Mouse (Mus musculus) kidney, embryonic 16.5 days (tissue): Measurements from ENCODE around the gene Polr2h. TPM values are rescaled to one million over a fixed set of nuclear protein-coding genes. Genes with fewer than 3 reads are reported as not detected.

Source experiments
- ATAC-seq: fragments of 200-750 bp; cut with Nextera tagmentation; 2 replicates; pipeline ENCODE4 v1.8.0; 2017; ENCODE audit warnings: moderate TSS enrichment; ENCODE audit not compliant: low FRiP score, low TSS enrichment
- H3K27ac ChIP-seq: fragments of 300-500 bp; sonication (generic); 2 replicates; pipeline ENCODE4 v1.5.1; 2014; ENCODE audit warnings: low read length
- H3K27me3 ChIP-seq: fragments of 300-500 bp; sonication (generic); 2 replicates; pipeline ENCODE4 v1.6.1; 2014; ENCODE audit warnings: low read length, control low read depth, mixed read lengths; ENCODE audit not compliant: insufficient read depth
- H3K36me3 ChIP-seq: fragments of 300-500 bp; sonication (generic); 2 replicates; pipeline ENCODE4 v1.6.1; 2014; ENCODE audit warnings: low read length, control low read depth, mixed read lengths; ENCODE audit not compliant: insufficient read depth
- H3K4me1 ChIP-seq: fragments of 300-500 bp; sonication (generic); 2 replicates; pipeline ENCODE4 v1.6.1; 2014; ENCODE audit warnings: low read length, control low read depth, mixed read lengths; ENCODE audit not compliant: insufficient read depth
- H3K4me2 ChIP-seq: fragments of 300-500 bp; sonication (generic); replicated peaks from 2 replicates; pipeline ENCODE4 v1.6.1; 2014; ENCODE audit warnings: low read depth, low read length
- H3K4me3 ChIP-seq: fragments of 300-500 bp; sonication (generic); 2 replicates; pipeline ENCODE4 v1.5.1; 2014; ENCODE audit warnings: mild to moderate bottlenecking, low read length
- H3K9ac ChIP-seq: fragments of 300-500 bp; sonication (generic); replicated peaks from 2 replicates; pipeline ENCODE4 v1.6.1; 2014; ENCODE audit warnings: low read length
- H3K9me3 ChIP-seq: fragments of 300-500 bp; sonication (generic); 2 replicates; pipeline ENCODE4 v1.6.1; 2016; ENCODE audit warnings: low read length, control low read depth
- WGBS: fragments of 180-500 bp; shearing (Covaris S2); extraction: QIAGEN DNeasy Blood & Tissue Kit; methylation state at CpG from one replicate; pipeline ENCODE4 v1.1.7; 2014; 5-methylcytosine and 5-hydroxymethylcytosine counted together
- polyA plus RNA-seq: library from polyadenylated mRNA; unstranded; fragments of >200 nt; fragmentation: Nextera tagmentation; extraction: Ambion mirVana; gene quantifications from 2 replicates; pipeline ENCODE4 v1.2.1, GENCODE M21; 2015

Gene Polr2h
- polyA plus RNA-seq, 1 experiment from 2014 or later = 119 TPM

GRCm38 (mm10) chr16:20677380-20677779, 40.1 kb upstream of the Polr2h start:
- 89% methylated on average over 5 of the region's 5 CpGs for WGBS
- Histone ChIP-seq H3K4me3 (no peak overlapping the region), H3K9ac (no peak overlapping the region), H3K9me3 (no peaks in the 10 kb centered on the region), H3K4me1 (peaks cover 14% of the 10 kb centered on the region), H3K27ac (no peak overlapping the region), H3K4me2 (no peak overlapping the region), H3K27me3 (no peaks in the 10 kb centered on the region), H3K36me3 (peaks cover 71% of the 10 kb centered on the region)
- ATAC-seq = no peak

- no peak overlapping the region for H3K27ac ChIP-seq
Measured at GRCm38 (mm10) chr16:20677974-20678675, 39.3 kb upstream of the Polr2h start.

GRCm38 (mm10) chr16:20690774-20691173, 26.7 kb upstream of the Polr2h start:
- WGBS = 80% methylated on average over 3 of the region's 3 CpGs
- no peaks in the 10 kb centered on the region for H3K9me3 ChIP-seq
- H3K4me1 ChIP-seq = peaks cover 24% of the 10 kb centered on the region
- H3K4me3 ChIP-seq = no peak overlapping the region
- H3K4me2 ChIP-seq = no peak overlapping the region
- ATAC-seq = no peak
- peaks cover 59% of the 10 kb centered on the region for H3K36me3 ChIP-seq
- no peak overlapping the region for H3K9ac ChIP-seq
- no peaks in the 10 kb centered on the region for H3K27me3 ChIP-seq
- H3K27ac ChIP-seq = no peak overlapping the region

More at GRCm38 (mm10) chr16:20677974-20678675, 39.3 kb upstream of the Polr2h start:
- Histone ChIP-seq H3K9ac (no peak overlapping the region), H3K36me3 (peaks cover 78% of the 10 kb centered on the region), H3K27me3 (no peaks in the 10 kb centered on the region), H3K4me3 (no peak overlapping the region), H3K4me1 (peaks cover 14% of the 10 kb centered on the region), H3K9me3 (no peaks in the 10 kb centered on the region), H3K4me2 (no peak overlapping the region)
- ATAC-seq = no peak
- WGBS = 84% methylated on average over 10 of the region's 10 CpGs

GRCm38 (mm10) chr16:20691617-20692016, 25.8 kb upstream of the Polr2h start:
- Histone ChIP-seq H3K9me3 (no peaks in the 10 kb centered on the region), H3K36me3 (peaks cover 50% of the 10 kb centered on the region), H3K4me1 (peaks cover 31% of the 10 kb centered on the region), H3K4me2 (no peak overlapping the region), H3K9ac (no peak overlapping the region), H3K27me3 (no peaks in the 10 kb centered on the region), H3K4me3 (no peak overlapping the region), H3K27ac (no peak overlapping the region)
- 74% methylated on average over 1 of the region's 1 CpGs for WGBS
- ATAC-seq = no peak

GRCm38 (mm10) chr16:20692241-20692965, 25.1 kb upstream of the Polr2h start:
- H3K4me3 ChIP-seq = no peak overlapping the region
- H3K9me3 ChIP-seq = no peaks in the 10 kb centered on the region
- H3K4me2 ChIP-seq = peak overlapping the region; percentile 93
- peaks cover 42% of the 10 kb centered on the region for H3K36me3 ChIP-seq
- no peak overlapping the region for H3K9ac ChIP-seq
- no peak overlapping the region for H3K27ac ChIP-seq
- peaks cover 31% of the 10 kb centered on the region for H3K4me1 ChIP-seq
- 41% methylated on average over 16 of the region's 16 CpGs for WGBS
- H3K27me3 ChIP-seq = no peaks in the 10 kb centered on the region
- no peak; the same call in 1 of the 2 replicates for ATAC-seq

GRCm38 (mm10) chr16:20693111-20693701, 24.3 kb upstream of the Polr2h start, which contains the start of gene Fam131a:
TSS of gene Fam131a (plus strand) at chr16:20693241.
- H3K9me3 ChIP-seq = no peaks in the 10 kb centered on the region
- under 1% methylated on average over 36 of the region's 37 CpGs for WGBS
- peak; percentile 95 for ATAC-seq
- peak within 1 kb of the TSS; percentile 79 for H3K9ac ChIP-seq
- peak within 1 kb of the TSS; percentile 93 for H3K4me2 ChIP-seq
- H3K36me3 ChIP-seq = peaks cover 36% of the 10 kb centered on the region
- H3K27ac ChIP-seq = peak within 1 kb of the TSS; percentile 88
- peaks cover 31% of the 10 kb centered on the region for H3K4me1 ChIP-seq
- H3K4me3 ChIP-seq = peak within 1 kb of the TSS; percentile 73
- H3K27me3 ChIP-seq = no peaks in the 10 kb centered on the region

- H3K9ac ChIP-seq = no peak overlapping the region
- H3K4me2 ChIP-seq = peak overlapping the region; percentile 59
- peak overlapping the region; percentile 9; the same call in 1 of the 2 replicates for H3K4me3 ChIP-seq
Measured at GRCm38 (mm10) chr16:20694781-20695180, 22.7 kb upstream of the Polr2h start.

GRCm38 (mm10) chr16:20695622-20696323, 21.7 kb upstream of the Polr2h start:
- Histone ChIP-seq H3K27me3 (no peaks in the 10 kb centered on the region), H3K9me3 (no peaks in the 10 kb centered on the region), H3K9ac (peak overlapping the region; percentile 47), H3K4me1 (peaks cover 31% of the 10 kb centered on the region), H3K4me3 (peak overlapping the region; percentile 40), H3K4me2 (peak overlapping the region; percentile 59), H3K27ac (no peak overlapping the region), H3K36me3 (peaks cover 12% of the 10 kb centered on the region; the same call in 1 of the 2 replicates)
- peak; percentile 66 for ATAC-seq
- 2% methylated on average over 46 of the region's 46 CpGs for WGBS

More at GRCm38 (mm10) chr16:20694781-20695180, 22.7 kb upstream of the Polr2h start:
- WGBS = 78% methylated on average over 8 of the region's 8 CpGs
- Histone ChIP-seq H3K27ac (0 out of 2 replicates have a peak overlapping the region, but pooled peaks have one; percentile 8), H3K27me3 (no peaks in the 10 kb centered on the region), H3K9me3 (no peaks in the 10 kb centered on the region), H3K36me3 (peaks cover 20% of the 10 kb centered on the region), H3K4me1 (peaks cover 31% of the 10 kb centered on the region)
- no peak for ATAC-seq

GRCm38 (mm10) chr16:20699266-20699665, 18.2 kb upstream of the Polr2h start:
- H3K4me3 ChIP-seq = no peak overlapping the region
- ATAC-seq = no peak
- H3K9ac ChIP-seq = no peak overlapping the region

More at GRCm38 (mm10) chr16:20699266-20699665, 18.2 kb upstream of the Polr2h start:
- Histone ChIP-seq H3K27me3 (no peaks in the 10 kb centered on the region), H3K27ac (no peak overlapping the region), H3K36me3 (no peaks in the 10 kb centered on the region), H3K9me3 (no peaks in the 10 kb centered on the region), H3K4me1 (peaks cover 35% of the 10 kb centered on the region), H3K4me2 (no peak overlapping the region)
- 81% methylated on average over 5 of the region's 5 CpGs for WGBS
